Mouse (Mus musculus): ENCODE data around the gene Ptpa. TPM values are rescaled to one million over a fixed set of nuclear protein-coding genes. Genes with fewer than 3 reads are reported as not detected.

Ptpa gene
- polyA plus RNA-seq, 1 experiment from 2014 or later: 149 TPM

DNA sequence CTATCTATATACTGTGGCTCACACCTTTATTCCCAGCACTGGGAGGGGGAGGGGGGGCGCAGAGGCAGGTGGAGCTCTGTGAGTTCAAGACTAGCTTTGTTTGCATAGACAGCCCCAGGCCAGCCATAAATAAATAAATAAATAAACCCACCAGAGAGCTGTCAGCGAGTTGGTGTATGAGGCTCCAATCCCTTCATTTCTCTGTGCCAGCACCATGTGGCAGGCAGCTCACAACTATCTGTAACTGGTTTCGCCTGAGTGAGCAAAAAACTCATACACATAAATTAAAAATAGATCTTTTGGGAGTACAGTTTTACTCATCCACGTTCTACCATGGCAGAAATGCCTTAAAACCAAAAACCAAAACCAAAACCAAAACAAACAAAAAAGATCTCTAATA, 5.6 kb downstream of the Ptpa start:
- Histone ChIP-seq H3K9me3 (no peaks in the 10 kb centered on the region), H3K4me3 (no peak overlapping the region), H3K27ac (no peak overlapping the region), H3K27me3 (ENCODE audit: insufficient read depth, poor library complexity, severe bottlenecking) (no peaks in the 10 kb centered on the region), H3K4me1 (replicated peaks) (peaks cover 30% of the 10 kb centered on the region), H3K36me3 (peaks cover 21% of the 10 kb centered on the region)
- WGBS: 77% methylated on average over 4 of the region's 4 CpGs
- no peak for DNase-seq (ENCODE audit: low spot score)

DNA sequence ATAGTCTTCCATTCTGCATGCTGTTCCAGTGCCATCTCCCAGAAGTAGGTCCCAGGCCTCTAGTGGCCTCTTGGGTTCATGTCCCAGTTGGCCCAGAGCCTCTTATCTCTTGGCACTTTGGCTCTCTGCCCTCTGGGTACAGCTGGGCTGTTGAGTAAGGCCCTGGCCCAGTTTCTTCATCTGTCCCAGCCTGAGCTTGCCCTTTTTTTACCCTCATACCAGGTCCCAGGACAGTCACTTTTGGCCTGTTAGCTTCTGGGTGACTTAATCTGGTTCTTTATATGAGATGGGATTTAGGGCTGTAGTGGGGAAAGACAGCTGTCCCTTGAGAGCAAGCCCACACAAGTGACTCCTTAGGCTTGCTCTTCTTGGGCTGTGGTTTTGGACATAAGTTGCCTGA, 13.3 kb downstream of the Ptpa start:
- no peaks in the 10 kb centered on the region for H3K4me1 ChIP-seq (replicated peaks)
- no peaks in the 10 kb centered on the region for H3K9me3 ChIP-seq
- H3K4me3 ChIP-seq: no peak overlapping the region
- DNase-seq (ENCODE audit: low spot score): no peak
- no peaks in the 10 kb centered on the region for H3K27me3 ChIP-seq (ENCODE audit: insufficient read depth, poor library complexity, severe bottlenecking)
- H3K36me3 ChIP-seq: peaks cover 85% of the 10 kb centered on the region
- H3K27ac ChIP-seq: no peak overlapping the region

DNA sequence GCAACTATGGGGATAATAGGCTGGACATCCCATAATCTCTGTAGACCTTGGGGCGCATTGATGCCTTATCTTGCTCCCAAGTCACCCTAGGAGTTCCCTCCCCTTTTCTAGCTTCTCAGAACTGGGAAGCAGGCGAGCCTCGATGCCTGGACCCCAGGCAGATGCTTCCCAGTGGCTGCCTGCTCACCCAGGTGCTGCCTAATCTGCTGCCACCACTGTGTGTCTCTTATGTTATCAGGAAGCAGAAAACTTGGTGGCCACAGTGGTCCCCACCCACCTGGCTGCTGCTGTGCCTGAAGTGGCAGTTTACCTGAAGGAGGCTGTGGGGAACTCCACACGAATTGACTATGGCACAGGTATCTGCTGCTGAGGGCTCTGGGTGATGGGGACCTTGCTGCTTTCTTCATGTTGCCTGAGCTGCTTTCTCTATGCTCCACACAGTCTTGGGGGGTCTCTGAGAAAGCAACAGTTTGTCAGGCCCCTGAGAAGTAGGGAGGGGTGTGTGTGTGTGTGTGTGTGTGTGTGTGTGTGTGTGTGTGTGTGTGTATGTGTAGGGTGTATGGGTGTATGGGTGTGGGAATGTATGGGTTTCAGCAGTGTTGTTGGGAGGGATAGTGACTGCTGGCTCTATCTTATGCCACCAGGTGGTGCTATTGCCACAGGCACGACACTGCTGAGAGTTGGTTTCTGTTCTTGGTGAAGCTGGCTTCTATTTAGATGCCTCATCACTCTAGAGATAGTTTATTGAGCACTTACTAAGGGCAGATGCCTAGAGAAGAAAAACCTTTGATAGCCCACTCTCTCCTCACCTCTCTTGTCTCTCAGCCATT, 19.7 kb downstream of the Ptpa start:
- DNase-seq (ENCODE audit: low spot score): peak; percentile 75
- no peaks in the 10 kb centered on the region for H3K27me3 ChIP-seq (ENCODE audit: insufficient read depth, poor library complexity, severe bottlenecking)
- 55% methylated on average over 5 of the region's 5 CpGs for WGBS
- no peak overlapping the region for H3K27ac ChIP-seq
- H3K4me1 ChIP-seq (replicated peaks): peaks cover 14% of the 10 kb centered on the region
- peaks cover 89% of the 10 kb centered on the region for H3K36me3 ChIP-seq
- no peaks in the 10 kb centered on the region for H3K9me3 ChIP-seq
- H3K4me3 ChIP-seq: no peak overlapping the region

DNA sequence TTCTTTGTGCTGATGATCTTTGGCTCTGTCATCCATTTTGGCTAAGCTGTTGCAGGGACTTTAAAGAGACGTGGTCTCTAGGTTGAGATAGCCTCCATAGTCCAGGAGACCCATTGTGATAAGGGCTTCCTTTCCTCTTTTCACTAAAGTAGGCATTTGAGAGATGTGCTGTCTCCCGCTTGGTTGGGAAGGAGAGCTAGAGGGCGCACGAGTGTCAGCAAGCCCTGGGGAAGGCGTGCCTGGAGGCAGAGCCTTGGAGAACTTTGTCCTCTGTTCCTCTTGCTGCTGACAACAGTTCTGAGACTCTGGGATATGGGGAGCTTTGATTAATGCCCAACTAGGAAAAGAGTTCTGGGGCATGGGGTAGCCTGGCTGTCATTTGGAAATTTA, 20.3 kb downstream of the Ptpa start:
- peaks cover 21% of the 10 kb centered on the region for H3K4me1 ChIP-seq (replicated peaks)
- no peaks in the 10 kb centered on the region for H3K9me3 ChIP-seq
- peak overlapping the region; percentile 30; the same call in 1 of the 2 replicates for H3K27ac ChIP-seq
- peaks cover 82% of the 10 kb centered on the region for H3K36me3 ChIP-seq
- H3K27me3 ChIP-seq (ENCODE audit: insufficient read depth, poor library complexity, severe bottlenecking): no peaks in the 10 kb centered on the region
- WGBS: 85% methylated on average over 5 of the region's 5 CpGs
- H3K4me3 ChIP-seq: no peak overlapping the region
- no peak for DNase-seq (ENCODE audit: low spot score)

DNA sequence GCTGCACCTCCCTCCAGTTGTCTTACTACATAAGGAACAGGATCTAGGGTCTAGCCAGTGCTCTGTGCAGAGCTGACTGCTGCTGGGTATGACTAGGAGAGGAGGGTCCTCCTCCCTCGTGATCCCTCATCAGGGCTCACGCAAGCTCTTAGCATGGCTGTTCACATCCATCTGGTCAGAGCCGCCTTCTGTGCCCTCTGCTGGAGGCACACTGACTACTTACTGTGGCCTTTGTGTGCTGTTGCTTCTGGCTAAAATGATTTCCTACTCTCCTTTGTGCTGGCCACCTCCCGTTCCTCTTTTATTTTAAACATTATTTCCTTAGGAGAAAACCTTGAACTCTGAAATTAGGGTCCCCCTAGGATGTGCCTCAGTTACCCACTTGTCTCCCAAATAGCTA, 21.0 kb downstream of the Ptpa start:
- Histone ChIP-seq H3K4me1 (replicated peaks) (peaks cover 27% of the 10 kb centered on the region), H3K9me3 (no peaks in the 10 kb centered on the region), H3K36me3 (peaks cover 76% of the 10 kb centered on the region), H3K4me3 (no peak overlapping the region), H3K27me3 (ENCODE audit: insufficient read depth, poor library complexity, severe bottlenecking) (no peaks in the 10 kb centered on the region), H3K27ac (no peak overlapping the region)
- DNase-seq (ENCODE audit: low spot score): no peak
- 79% methylated on average over 4 of the region's 4 CpGs for WGBS

DNA sequence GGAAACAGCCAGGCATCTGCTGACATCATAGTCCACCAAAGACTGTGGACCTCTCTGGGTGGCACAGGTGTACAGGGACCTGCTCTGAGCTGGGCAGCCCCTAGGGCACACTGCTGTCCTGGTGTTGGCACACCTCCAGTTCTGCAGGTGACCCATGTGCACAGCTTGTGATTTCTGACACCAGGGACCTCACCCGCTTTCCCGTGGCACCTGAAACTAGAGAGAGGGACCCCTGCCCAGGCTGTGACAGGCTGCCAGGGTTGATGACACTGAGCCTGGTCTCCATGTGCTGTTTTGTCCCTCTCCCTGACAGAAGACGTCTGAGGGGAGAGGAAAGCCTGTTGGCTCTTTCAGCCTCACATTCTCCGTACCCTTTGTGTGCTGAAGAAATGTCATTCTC, 22.0 kb downstream of the Ptpa start:
- Histone ChIP-seq H3K9me3 (no peaks in the 10 kb centered on the region), H3K27me3 (ENCODE audit: insufficient read depth, poor library complexity, severe bottlenecking) (no peaks in the 10 kb centered on the region), H3K4me3 (no peak overlapping the region), H3K27ac (no peak overlapping the region), H3K36me3 (peaks cover 71% of the 10 kb centered on the region), H3K4me1 (replicated peaks) (peaks cover 37% of the 10 kb centered on the region)
- 91% methylated on average over 4 of the region's 4 CpGs for WGBS
- DNase-seq (ENCODE audit: low spot score): no peak

DNA sequence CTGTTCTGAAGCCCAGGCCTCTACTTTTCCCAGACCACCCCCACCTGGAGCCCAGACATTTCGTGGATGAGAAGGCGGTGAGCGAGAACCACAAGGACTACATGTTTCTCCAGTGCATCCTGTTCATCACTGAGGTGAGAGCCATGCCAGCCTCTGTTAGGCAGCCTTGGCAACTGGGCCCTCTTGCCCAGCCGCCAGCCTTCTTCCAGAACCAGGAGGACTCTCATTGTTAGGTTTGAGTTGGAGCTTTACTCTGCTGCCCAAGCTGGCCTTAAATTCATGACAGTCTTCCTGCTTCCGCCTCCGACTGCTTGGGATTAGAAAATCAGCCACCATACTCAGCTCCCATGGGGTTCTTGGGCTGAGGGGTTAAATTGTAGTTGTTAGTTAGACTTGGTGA, 23.8 kb downstream of the Ptpa start:
- H3K36me3 ChIP-seq: peaks cover 70% of the 10 kb centered on the region
- 92% methylated on average over 6 of the region's 6 CpGs for WGBS

DNA sequence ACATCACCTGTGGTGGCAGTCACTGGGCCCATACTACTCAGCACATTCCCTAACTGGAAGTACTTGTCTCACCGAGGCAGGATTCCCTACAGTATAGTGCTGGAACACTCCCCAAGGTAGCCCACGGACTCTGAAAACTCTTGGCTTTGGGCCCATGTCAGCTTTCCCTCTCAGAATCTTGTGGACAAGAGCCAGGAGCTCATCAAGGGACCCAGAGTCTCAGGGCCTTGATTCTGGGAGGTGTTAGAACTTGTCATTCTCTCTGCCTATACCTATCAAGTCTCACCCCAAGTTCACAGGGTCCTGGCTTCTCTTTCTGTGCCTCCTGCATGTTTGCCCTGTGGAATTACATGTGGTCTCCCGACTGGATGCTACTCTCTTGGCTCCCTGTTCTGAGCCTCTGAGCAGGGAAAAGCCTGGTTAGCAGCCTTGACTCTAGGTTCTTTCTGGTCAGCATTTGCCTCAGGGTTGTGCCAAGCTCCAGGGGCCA, 24.4 kb downstream of the Ptpa start:
- Histone ChIP-seq H3K9me3 (no peaks in the 10 kb centered on the region), H3K4me1 (replicated peaks) (peaks cover 62% of the 10 kb centered on the region), H3K4me3 (no peak overlapping the region), H3K27me3 (ENCODE audit: insufficient read depth, poor library complexity, severe bottlenecking) (no peaks in the 10 kb centered on the region), H3K27ac (peak overlapping the region; percentile 98), H3K36me3 (peaks cover 71% of the 10 kb centered on the region)
- 77% methylated on average over 3 of the region's 3 CpGs for WGBS
- no peak for DNase-seq (ENCODE audit: low spot score)

More for the DNA sequence above, 23.8 kb downstream of the Ptpa start:
- Histone ChIP-seq H3K4me3 (no peak overlapping the region), H3K4me1 (replicated peaks) (peaks cover 55% of the 10 kb centered on the region), H3K9me3 (no peaks in the 10 kb centered on the region), H3K27me3 (ENCODE audit: insufficient read depth, poor library complexity, severe bottlenecking) (no peaks in the 10 kb centered on the region), H3K27ac (0 out of 2 replicates have a peak overlapping the region, but pooled peaks have one; percentile 3)
- DNase-seq (ENCODE audit: low spot score): no peak

DNA sequence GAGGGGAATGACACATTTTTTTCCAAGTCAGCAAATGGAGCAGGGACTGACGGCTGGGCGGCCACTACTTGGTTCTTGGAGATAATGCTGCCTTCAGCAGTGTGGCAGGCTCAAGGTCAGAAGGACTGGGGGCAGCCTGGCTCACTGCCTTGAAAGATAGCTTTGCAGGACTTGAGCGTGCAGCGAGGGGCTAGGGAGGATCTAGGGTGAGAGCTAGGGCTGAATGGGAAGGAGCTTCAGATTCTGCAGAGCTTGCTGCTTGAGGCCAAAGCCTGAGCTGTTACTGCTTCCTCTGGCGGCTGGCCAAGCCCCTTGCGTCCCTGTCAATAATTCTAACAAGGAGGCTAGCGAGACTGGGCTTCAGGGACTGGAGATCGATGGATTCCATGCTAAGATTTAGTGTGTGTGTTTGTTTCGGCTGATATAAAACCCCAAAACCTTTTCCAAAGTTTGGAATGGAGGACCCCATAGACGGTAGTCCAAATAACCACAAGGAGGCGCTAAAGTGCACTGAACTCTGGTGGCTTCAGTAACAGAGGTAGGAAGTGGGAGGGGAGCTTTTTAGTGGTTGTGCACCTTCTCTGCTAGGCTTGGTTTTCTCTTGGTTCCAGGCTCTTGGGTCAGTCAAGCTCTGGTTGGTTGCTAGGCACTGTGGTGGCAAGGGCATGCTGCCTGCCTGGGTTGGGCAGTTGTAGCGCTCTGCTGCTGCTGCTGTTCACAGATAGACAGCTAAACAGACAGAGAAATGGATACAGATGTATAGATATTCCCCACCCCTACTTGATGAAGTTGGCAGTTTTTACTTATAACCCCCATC, 25.1 kb downstream of the Ptpa start:
- H3K27me3 ChIP-seq (ENCODE audit: insufficient read depth, poor library complexity, severe bottlenecking): no peaks in the 10 kb centered on the region
- 20% methylated on average over 12 of the region's 12 CpGs for WGBS
- H3K4me3 ChIP-seq: peak overlapping the region; percentile 42
- no peaks in the 10 kb centered on the region for H3K9me3 ChIP-seq
- DNase-seq (ENCODE audit: low spot score): peak; percentile 72
- H3K4me1 ChIP-seq (replicated peaks): peaks cover 64% of the 10 kb centered on the region
- H3K27ac ChIP-seq: peak overlapping the region; percentile 98
- peaks cover 74% of the 10 kb centered on the region for H3K36me3 ChIP-seq

DNA sequence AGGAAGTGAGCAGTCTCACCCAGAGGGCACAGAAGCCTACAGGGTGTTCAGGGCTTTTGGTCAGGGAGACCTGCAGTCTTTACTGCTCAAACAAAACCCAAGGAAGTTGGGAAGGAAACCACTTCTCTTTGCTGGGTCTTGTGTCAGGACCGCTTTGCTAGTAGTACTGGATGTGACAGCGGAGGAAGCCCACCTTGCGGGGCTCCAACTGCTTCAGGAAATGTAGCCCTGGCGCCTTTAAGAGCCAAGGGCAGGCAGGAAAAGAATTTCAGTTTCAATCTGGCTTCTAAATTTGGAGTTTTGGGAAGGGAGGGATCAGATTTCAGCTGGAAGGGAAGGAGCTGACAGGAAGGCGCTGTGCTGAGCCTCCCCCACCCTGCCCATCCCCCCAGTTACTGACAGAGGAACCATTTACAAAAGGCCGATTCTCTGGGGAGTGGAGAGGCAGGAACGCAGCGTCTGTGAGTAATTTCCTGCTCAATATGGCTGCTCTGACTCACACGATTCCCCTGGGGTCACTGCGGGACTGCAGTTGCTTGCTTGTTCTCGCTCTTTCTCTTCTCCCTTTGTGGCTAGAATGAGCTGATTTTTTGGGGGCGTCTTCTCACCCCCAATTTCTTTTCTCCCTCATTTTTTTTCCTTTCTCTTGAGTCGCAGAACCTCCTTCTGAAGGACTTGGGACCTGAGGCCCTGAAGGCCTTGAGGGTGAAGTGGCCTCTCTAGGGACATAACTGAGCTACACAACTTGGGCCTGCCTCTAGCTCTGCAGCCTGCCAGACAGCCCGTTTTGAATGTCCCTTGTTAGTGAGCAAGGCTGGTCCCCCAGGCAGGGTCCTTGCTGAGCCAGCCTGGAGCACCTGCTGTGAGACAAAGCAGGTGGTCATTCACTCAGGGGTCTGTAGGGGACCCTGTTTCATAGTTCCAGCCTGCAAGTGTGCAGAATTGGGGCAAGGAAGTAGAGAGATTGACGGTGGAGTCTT, 26.0 kb downstream of the Ptpa start:
- Histone ChIP-seq H3K36me3 (peaks cover 79% of the 10 kb centered on the region), H3K27me3 (ENCODE audit: insufficient read depth, poor library complexity, severe bottlenecking) (no peaks in the 10 kb centered on the region), H3K4me1 (replicated peaks) (peaks cover 73% of the 10 kb centered on the region), H3K9me3 (no peaks in the 10 kb centered on the region), H3K4me3 (peak overlapping the region; percentile 42), H3K27ac (peak overlapping the region; percentile 98)
- 5% methylated on average over 15 of the region's 15 CpGs for WGBS
- DNase-seq (ENCODE audit: low spot score): peak; percentile 89

DNA sequence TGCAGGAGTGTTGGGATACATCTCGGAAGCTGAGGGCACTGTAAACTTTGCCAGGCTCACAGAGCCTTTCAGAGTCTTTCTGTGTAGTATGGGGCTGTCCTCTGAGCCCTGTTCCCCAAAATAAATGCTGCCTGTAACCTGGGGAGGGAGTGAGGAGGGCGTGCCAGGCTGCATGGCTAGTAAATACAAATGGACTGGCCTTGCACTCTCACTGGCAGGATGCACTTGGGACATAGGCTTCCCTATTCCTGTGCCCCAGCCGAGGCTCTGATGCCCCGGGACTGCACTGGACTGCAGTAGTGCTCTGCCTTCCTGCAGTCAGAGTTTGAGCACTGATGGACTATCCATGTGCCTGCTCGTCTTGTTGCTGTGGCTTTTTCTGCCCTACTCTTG, 26.7 kb downstream of the Ptpa start:
- H3K4me3 ChIP-seq: peak overlapping the region; percentile 42
- H3K36me3 ChIP-seq: peaks cover 79% of the 10 kb centered on the region
- no peak for DNase-seq (ENCODE audit: low spot score)
- peak overlapping the region; percentile 98 for H3K27ac ChIP-seq
- no peaks in the 10 kb centered on the region for H3K9me3 ChIP-seq
- no peaks in the 10 kb centered on the region for H3K27me3 ChIP-seq (ENCODE audit: insufficient read depth, poor library complexity, severe bottlenecking)
- 59% methylated on average over 5 of the region's 5 CpGs for WGBS
- H3K4me1 ChIP-seq (replicated peaks): peaks cover 80% of the 10 kb centered on the region

DNA sequence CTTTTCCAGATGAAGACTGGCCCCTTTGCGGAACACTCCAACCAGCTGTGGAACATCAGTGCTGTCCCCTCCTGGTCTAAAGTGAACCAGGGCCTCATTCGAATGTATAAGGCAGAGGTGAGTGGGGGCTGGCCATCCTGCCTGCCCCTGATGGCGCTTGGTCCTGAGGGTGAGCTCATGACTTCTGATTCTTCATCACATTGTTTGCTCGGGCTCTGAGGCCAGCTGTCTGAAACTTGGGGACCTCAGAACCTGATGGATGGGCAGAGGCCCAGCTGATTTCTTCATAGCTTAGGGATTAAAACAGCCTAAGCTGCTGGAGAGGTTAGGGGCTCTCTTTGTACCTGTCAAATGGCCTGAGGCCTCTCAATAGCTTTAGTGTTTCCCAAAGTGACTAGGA, 27.4 kb downstream of the Ptpa start:
- peaks cover 88% of the 10 kb centered on the region for H3K4me1 ChIP-seq (replicated peaks)
- H3K27me3 ChIP-seq (ENCODE audit: insufficient read depth, poor library complexity, severe bottlenecking): no peaks in the 10 kb centered on the region
- no peak for DNase-seq (ENCODE audit: low spot score)
- 68% methylated on average over 4 of the region's 4 CpGs for WGBS
- no peak overlapping the region for H3K4me3 ChIP-seq
- H3K9me3 ChIP-seq: no peaks in the 10 kb centered on the region
- peaks cover 79% of the 10 kb centered on the region for H3K36me3 ChIP-seq
- peak overlapping the region; percentile 98 for H3K27ac ChIP-seq
